Mouse (Mus musculus): Measurements from ENCODE around the gene Pak7.

GRCm38 (mm10) chr2:136375318-136375717, 12.4 kb downstream of the Pak7 start:
- TF ChIP-seq CTCF (conservative IDR thresholded peaks at IDR 0.05; ENCODE audit: low read length): no peak
- 0 out of 2 replicates have a peak, but pooled peaks have one; percentile 24 for TF ChIP-seq NANOG (IDR thresholded peaks at IDR 0.05; ENCODE audit: borderline replicate concordance, low read length)

All from E14TG2a.4 (cell line).